Mouse (Mus musculus): Measurements from ENCODE around the gene Ptprs. TPM values are rescaled to one million over a fixed set of nuclear protein-coding genes. Genes with fewer than 3 reads are reported as not detected.
A peak's percentile ranks its signal among the peaks of the same experiment; 100 is the strongest.
"Not testable (repeated sequence)": the region's sequence is repeated elsewhere in the genome, so short reads cannot be mapped to it uniquely, and the experiment has no call there.

Gene Ptprs
- polyA plus RNA-seq, 1 experiment = 24.6 TPM

GRCm38 (mm10) chr17:56509707-56510472, 33.6 kb upstream of the Ptprs start:
- peaks cover 45% of the 10 kb centered on the region for H3K9me3 ChIP-seq
- H3K27me3 ChIP-seq (replicated peaks) = peaks cover 78% of the 10 kb centered on the region
- no peak for TF ChIP-seq FLI1 (IDR thresholded peaks at IDR 0.05; ENCODE audit: low read length)
- TF ChIP-seq GATA1 (IDR thresholded peaks at IDR 0.05; ENCODE audit: borderline replicate concordance, low read length) = no peak
- peaks cover 34% of the 10 kb centered on the region for H3K4me1 ChIP-seq
- H3K4me3 ChIP-seq (replicated peaks) = no peak overlapping the region
- no peaks in the 10 kb centered on the region for H3K36me3 ChIP-seq (replicated peaks; ENCODE audit: low read length)

DNA sequence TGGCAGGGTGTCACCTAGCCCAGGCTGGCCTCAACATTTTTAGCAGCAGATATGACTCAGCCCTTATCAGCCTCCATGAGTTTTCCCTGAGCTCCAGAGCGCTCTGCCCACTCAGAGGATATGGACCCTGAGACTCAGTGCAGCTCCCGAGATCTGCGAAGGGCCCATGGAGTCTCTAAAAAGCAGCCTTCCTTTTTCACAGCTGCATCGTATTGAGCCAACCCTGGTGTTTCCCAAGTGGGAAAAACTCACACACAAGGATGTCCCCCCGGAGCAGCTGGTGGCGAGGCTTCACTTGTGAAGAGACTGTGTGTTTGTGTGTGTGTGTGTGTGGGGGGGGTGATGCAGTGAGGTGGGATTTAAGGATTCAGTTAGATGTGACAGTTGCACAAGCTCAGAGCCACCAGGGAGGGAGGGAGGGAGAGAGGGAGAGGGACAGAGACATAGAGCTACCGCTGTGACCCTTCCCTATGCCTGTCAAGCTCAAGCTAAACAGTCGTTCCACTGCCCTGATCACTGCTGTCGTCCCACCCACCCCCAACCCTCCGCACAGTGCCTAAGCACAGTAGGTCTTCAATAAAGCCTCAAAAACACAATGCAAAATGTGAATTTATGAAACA, 32.8 kb upstream of the Ptprs start:
- H3K27me3 ChIP-seq (replicated peaks) = peaks cover 75% of the 10 kb centered on the region
- H3K4me3 ChIP-seq (replicated peaks) = no peak overlapping the region
- peaks cover 52% of the 10 kb centered on the region for H3K9me3 ChIP-seq
- H3K36me3 ChIP-seq (replicated peaks; ENCODE audit: low read length) = no peaks in the 10 kb centered on the region
- peaks cover 34% of the 10 kb centered on the region for H3K4me1 ChIP-seq
- TF ChIP-seq GATA1 (IDR thresholded peaks at IDR 0.05; ENCODE audit: borderline replicate concordance, low read length) = no peak
- TF ChIP-seq FLI1 (IDR thresholded peaks at IDR 0.05; ENCODE audit: low read length) = no peak

GRCm38 (mm10) chr17:56507161-56508068, 31.1 kb upstream of the Ptprs start:
- peaks cover 69% of the 10 kb centered on the region for H3K27me3 ChIP-seq (replicated peaks)
- peak overlapping the region; percentile 93 for H3K4me3 ChIP-seq (replicated peaks)

DNA sequence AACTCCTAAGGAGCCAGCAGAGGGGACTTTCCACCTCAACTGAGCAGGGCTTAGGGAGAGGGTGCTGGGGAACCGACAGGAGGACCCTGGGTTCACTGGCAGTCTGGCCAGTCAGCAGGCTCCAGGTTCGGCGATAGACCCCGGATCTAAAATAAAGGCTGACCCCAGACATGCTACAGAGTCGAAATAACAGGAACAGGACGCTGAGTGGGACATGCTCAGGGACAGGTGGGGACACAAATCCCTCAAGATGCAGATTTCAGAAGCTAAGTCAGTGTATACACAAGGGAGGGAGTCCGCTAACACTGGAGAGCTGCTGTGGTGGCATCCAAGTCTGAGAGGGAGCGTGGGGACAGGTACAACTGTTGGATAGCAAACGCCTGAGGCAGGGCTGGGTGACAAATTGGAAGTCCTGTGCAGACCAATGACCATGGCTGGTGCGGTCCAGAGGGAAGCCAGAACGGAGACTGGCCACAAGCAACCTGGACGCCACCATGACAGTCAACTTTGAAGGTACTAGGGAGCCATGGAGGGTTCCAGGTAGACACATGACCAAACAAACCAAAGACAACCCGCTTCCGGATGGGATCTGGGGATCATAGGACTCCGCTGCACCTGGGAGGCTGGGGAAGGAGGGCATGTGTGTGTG, 30.3 kb upstream of the Ptprs start:
- peaks cover 32% of the 10 kb centered on the region for H3K4me1 ChIP-seq
- peaks cover 51% of the 10 kb centered on the region for H3K9me3 ChIP-seq
- H3K36me3 ChIP-seq (replicated peaks; ENCODE audit: low read length) = no peaks in the 10 kb centered on the region
- H3K27me3 ChIP-seq (replicated peaks) = peaks cover 64% of the 10 kb centered on the region
- H3K4me3 ChIP-seq (replicated peaks) = peak overlapping the region; percentile 93
- TF ChIP-seq GATA1 (IDR thresholded peaks at IDR 0.05; ENCODE audit: borderline replicate concordance, low read length) (no peak), FLI1 (IDR thresholded peaks at IDR 0.05; ENCODE audit: low read length) (no peak)

More at GRCm38 (mm10) chr17:56507161-56508068, 31.1 kb upstream of the Ptprs start:
- peaks cover 55% of the 10 kb centered on the region for H3K9me3 ChIP-seq
- peaks cover 34% of the 10 kb centered on the region for H3K4me1 ChIP-seq
- no peaks in the 10 kb centered on the region for H3K36me3 ChIP-seq (replicated peaks; ENCODE audit: low read length)
- TF ChIP-seq FLI1 (IDR thresholded peaks at IDR 0.05; ENCODE audit: low read length) (no peak), GATA1 (IDR thresholded peaks at IDR 0.05; ENCODE audit: borderline replicate concordance, low read length) (no peak)

DNA sequence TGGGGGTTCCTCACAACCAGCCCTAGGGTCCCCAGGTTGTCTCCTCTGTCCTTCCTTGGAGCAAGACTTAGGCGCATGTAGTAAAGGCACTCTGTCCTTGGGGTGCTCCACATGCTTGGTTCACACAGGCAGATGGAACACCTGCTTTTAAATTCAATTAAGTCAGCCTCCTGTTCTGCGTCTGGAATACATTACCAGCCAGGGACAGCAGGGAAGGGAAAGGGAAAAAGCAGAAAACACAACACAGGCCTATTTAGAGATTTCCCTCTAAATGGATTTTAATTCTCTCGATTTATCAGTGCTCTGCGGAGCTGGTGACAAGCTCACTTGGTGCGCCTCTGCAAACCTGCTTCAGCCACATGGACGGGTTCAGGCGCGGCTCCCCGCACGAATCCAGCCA, 29.1 kb upstream of the Ptprs start:
- TF ChIP-seq GATA1 (IDR thresholded peaks at IDR 0.05; ENCODE audit: borderline replicate concordance, low read length) (no peak), FLI1 (IDR thresholded peaks at IDR 0.05; ENCODE audit: low read length) (no peak)
- H3K36me3 ChIP-seq (replicated peaks; ENCODE audit: low read length) = no peaks in the 10 kb centered on the region

GRCm38 (mm10) chr17:56502526-56502925, 26.2 kb upstream of the Ptprs start:
- Histone ChIP-seq H3K4me1 (peaks cover 12% of the 10 kb centered on the region), H3K9me3 (peaks cover 73% of the 10 kb centered on the region), H3K27me3 (replicated peaks) (peaks cover 53% of the 10 kb centered on the region), H3K4me3 (replicated peaks) (no peak overlapping the region), H3K36me3 (replicated peaks; ENCODE audit: low read length) (no peaks in the 10 kb centered on the region)
- TF ChIP-seq FLI1 (IDR thresholded peaks at IDR 0.05; ENCODE audit: low read length) (no peak), GATA1 (IDR thresholded peaks at IDR 0.05; ENCODE audit: borderline replicate concordance, low read length) (no peak)

More for the DNA sequence above, 29.1 kb upstream of the Ptprs start:
- Histone ChIP-seq H3K27me3 (replicated peaks) (peaks cover 62% of the 10 kb centered on the region), H3K9me3 (peaks cover 49% of the 10 kb centered on the region), H3K4me3 (replicated peaks) (no peak overlapping the region), H3K4me1 (peaks cover 22% of the 10 kb centered on the region)

DNA sequence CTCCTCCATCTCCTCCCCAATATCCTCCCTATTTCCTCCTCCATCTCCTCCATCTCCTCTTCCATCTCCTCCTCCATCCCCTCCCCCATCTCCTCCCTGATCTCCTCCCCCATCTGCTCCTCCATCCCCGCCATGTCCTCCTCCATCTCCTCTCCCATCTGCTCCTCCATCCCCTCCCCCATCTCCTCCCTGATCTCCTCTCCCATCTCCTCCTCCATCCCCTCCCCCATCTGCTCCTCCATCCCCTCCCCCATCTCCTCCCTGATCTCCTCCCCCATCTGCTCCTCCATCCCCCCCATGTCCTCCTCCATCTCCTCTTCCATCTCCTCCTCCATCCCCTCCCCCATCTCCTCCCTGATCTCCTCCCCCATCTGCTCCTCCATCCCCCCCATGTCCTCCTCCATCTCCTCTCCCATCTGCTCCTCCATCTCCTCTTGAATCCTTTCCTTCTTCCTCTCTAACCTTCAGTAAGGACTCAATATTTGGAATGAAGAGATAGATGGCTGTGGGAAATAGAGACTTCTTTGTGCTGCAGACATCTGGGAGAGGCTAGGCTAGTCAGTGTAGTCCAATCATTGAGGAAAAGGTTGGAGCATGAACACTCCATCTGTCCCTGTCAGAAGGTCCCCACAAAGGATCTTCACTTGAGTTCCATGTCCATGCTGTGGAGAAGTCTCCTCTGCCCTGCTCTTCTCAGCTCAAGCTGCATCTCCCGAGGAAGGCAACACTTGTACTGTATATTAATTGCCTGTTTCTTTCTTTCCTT, 25.5 kb upstream of the Ptprs start:
- H3K4me3 ChIP-seq (replicated peaks); H3K4me1 ChIP-seq; H3K36me3 ChIP-seq (replicated peaks; ENCODE audit: low read length): not testable (repeated sequence)
- peaks cover 54% of the 10 kb centered on the region for H3K27me3 ChIP-seq (replicated peaks)
- peaks cover 80% of the 10 kb centered on the region for H3K9me3 ChIP-seq

GRCm38 (mm10) chr17:56499229-56499628, 22.9 kb upstream of the Ptprs start:
- Histone ChIP-seq H3K27me3 (replicated peaks) (peaks cover 47% of the 10 kb centered on the region), H3K4me1 (no peaks in the 10 kb centered on the region), H3K9me3 (peaks cover 86% of the 10 kb centered on the region), H3K36me3 (replicated peaks; ENCODE audit: low read length) (no peaks in the 10 kb centered on the region), H3K4me3 (replicated peaks) (no peak overlapping the region)
- TF ChIP-seq FLI1 (IDR thresholded peaks at IDR 0.05; ENCODE audit: low read length) (no peak), GATA1 (IDR thresholded peaks at IDR 0.05; ENCODE audit: borderline replicate concordance, low read length) (no peak)

GRCm38 (mm10) chr17:56494480-56494879, 18.2 kb upstream of the Ptprs start:
- no peaks in the 10 kb centered on the region for H3K36me3 ChIP-seq (replicated peaks; ENCODE audit: low read length)
- peaks cover 90% of the 10 kb centered on the region for H3K9me3 ChIP-seq
- peaks cover 45% of the 10 kb centered on the region for H3K27me3 ChIP-seq (replicated peaks)
- H3K4me1 ChIP-seq = no peaks in the 10 kb centered on the region
- TF ChIP-seq FLI1 (IDR thresholded peaks at IDR 0.05; ENCODE audit: low read length) = no peak
- TF ChIP-seq GATA1 (IDR thresholded peaks at IDR 0.05; ENCODE audit: borderline replicate concordance, low read length) = no peak
- H3K4me3 ChIP-seq (replicated peaks) = no peak overlapping the region
